Mouse (Mus musculus): Measurements from ENCODE around the gene Speer3. TPM values are rescaled to one million over a fixed set of nuclear protein-coding genes. Genes with fewer than 3 reads are reported as not detected.
"Not testable (repeated sequence)": the region's sequence is repeated elsewhere in the genome, so short reads cannot be mapped to it uniquely, and the experiment has no call there.

Gene Speer3
- not detected in 2 replicates for polyA plus RNA-seq (2015; fragmentation: Nextera tagmentation; extraction: Ambion mirVana)

GRCm38 (mm10) chr5:13791319-13791718, at the start of gene Speer3:
Gene Speer3 (plus strand): TSS chr5:13791619.
- no peaks in the 10 kb centered on the region for H3K27me3 ChIP-seq (replicated peaks; ENCODE audit: control insufficient read depth, insufficient read depth, low read length)
- no peaks in the 10 kb centered on the region for H3K9me3 ChIP-seq (ENCODE audit: control insufficient read depth, low read length)
- no peaks in the 10 kb centered on the region for H3K36me3 ChIP-seq (ENCODE audit: control insufficient read depth, insufficient read depth)
- no peaks in the 10 kb centered on the region for H3K4me1 ChIP-seq (replicated peaks; ENCODE audit: control insufficient read depth, insufficient read depth, low read length)
- no peak within 1 kb of the TSS for H3K27ac ChIP-seq (ENCODE audit: low read length)
- WGBS: 100% methylated on average over 1 of the region's 1 CpGs
- no peak within 1 kb of the TSS for H3K4me2 ChIP-seq (ENCODE audit: low read length)
- no peak for ATAC-seq
- no peak within 1 kb of the TSS for H3K4me3 ChIP-seq (replicated peaks; ENCODE audit: low read length)
- H3K9ac ChIP-seq (replicated peaks; ENCODE audit: low read depth, low read length): no peak within 1 kb of the TSS

- H3K27me3 ChIP-seq (replicated peaks; ENCODE audit: control insufficient read depth, insufficient read depth, low read length); H3K9ac ChIP-seq (replicated peaks; ENCODE audit: low read depth, low read length); ATAC-seq; H3K9me3 ChIP-seq (ENCODE audit: control insufficient read depth, low read length); H3K4me1 ChIP-seq (replicated peaks; ENCODE audit: control insufficient read depth, insufficient read depth, low read length); H3K4me2 ChIP-seq (ENCODE audit: low read length); H3K27ac ChIP-seq (ENCODE audit: low read length); H3K36me3 ChIP-seq (ENCODE audit: control insufficient read depth, insufficient read depth); H3K4me3 ChIP-seq (replicated peaks; ENCODE audit: low read length): not testable (repeated sequence)
- WGBS: 73% methylated on average over 2 of the region's 2 CpGs
Measured at GRCm38 (mm10) chr5:13810496-13810895, 19.1 kb downstream of the Speer3 start.

GRCm38 (mm10) chr5:13825108-13825507, 33.7 kb downstream of the Speer3 start:
- no peak for ATAC-seq
- H3K4me2 ChIP-seq (ENCODE audit: low read length): no peak overlapping the region
- no peaks in the 10 kb centered on the region for H3K36me3 ChIP-seq (ENCODE audit: control insufficient read depth, insufficient read depth)
- H3K9ac ChIP-seq (replicated peaks; ENCODE audit: low read depth, low read length): no peak overlapping the region
- no peaks in the 10 kb centered on the region for H3K9me3 ChIP-seq (ENCODE audit: control insufficient read depth, low read length)
- H3K4me1 ChIP-seq (replicated peaks; ENCODE audit: control insufficient read depth, insufficient read depth, low read length): no peaks in the 10 kb centered on the region
- no peak overlapping the region for H3K4me3 ChIP-seq (replicated peaks; ENCODE audit: low read length)
- no peak overlapping the region for H3K27ac ChIP-seq (ENCODE audit: low read length)
- H3K27me3 ChIP-seq (replicated peaks; ENCODE audit: control insufficient read depth, insufficient read depth, low read length): no peaks in the 10 kb centered on the region

DNA sequence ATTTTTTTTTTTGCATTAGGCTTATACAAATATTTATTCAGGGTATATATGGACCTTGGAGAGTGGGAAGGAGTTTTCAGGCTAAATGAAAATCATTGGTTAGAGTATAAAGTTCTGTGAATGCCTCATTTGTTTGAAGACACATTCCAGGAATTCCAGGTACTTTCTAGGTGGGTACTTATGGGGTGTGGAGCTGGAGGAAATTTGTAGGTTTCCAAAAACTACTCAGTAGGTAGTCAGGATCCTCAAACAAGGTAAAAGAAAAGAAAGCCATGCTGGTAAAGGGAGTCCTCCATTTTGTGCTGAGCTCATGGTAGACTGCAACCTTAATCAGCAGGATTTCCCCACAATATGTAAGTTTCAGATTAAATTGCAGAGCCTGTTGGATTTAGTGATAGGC, 35.3 kb downstream of the Speer3 start:
- ATAC-seq: no peak

GRCm38 (mm10) chr5:13844317-13844716, 52.9 kb downstream of the Speer3 start:
- Histone ChIP-seq H3K9me3 (ENCODE audit: control insufficient read depth, low read length) (no peaks in the 10 kb centered on the region), H3K27ac (ENCODE audit: low read length) (no peak overlapping the region), H3K4me3 (replicated peaks; ENCODE audit: low read length) (no peak overlapping the region), H3K9ac (replicated peaks; ENCODE audit: low read depth, low read length) (no peak overlapping the region), H3K27me3 (replicated peaks; ENCODE audit: control insufficient read depth, insufficient read depth, low read length) (no peaks in the 10 kb centered on the region), H3K4me2 (ENCODE audit: low read length) (no peak overlapping the region), H3K36me3 (ENCODE audit: control insufficient read depth, insufficient read depth) (no peaks in the 10 kb centered on the region), H3K4me1 (replicated peaks; ENCODE audit: control insufficient read depth, insufficient read depth, low read length) (no peaks in the 10 kb centered on the region)
- no peak for ATAC-seq

More for the DNA sequence above, 35.3 kb downstream of the Speer3 start:
- H3K27me3 ChIP-seq (replicated peaks; ENCODE audit: control insufficient read depth, insufficient read depth, low read length): no peaks in the 10 kb centered on the region
- H3K4me3 ChIP-seq (replicated peaks; ENCODE audit: low read length): no peak overlapping the region
- H3K36me3 ChIP-seq (ENCODE audit: control insufficient read depth, insufficient read depth): no peaks in the 10 kb centered on the region
- H3K4me2 ChIP-seq (ENCODE audit: low read length): no peak overlapping the region
- no peaks in the 10 kb centered on the region for H3K4me1 ChIP-seq (replicated peaks; ENCODE audit: control insufficient read depth, insufficient read depth, low read length)
- H3K9me3 ChIP-seq (ENCODE audit: control insufficient read depth, low read length): no peaks in the 10 kb centered on the region
- H3K9ac ChIP-seq (replicated peaks; ENCODE audit: low read depth, low read length): no peak overlapping the region
- no peak overlapping the region for H3K27ac ChIP-seq (ENCODE audit: low read length)

Other genes with a start within 250 kb of the Speer3 start
- 2.4 and 2.6 TPM in 2 replicates for gene Sema3e, start 233.7 kb downstream of the Speer3 start, polyA plus RNA-seq (2015; fragmentation: Nextera tagmentation; extraction: Ambion mirVana)